Mouse (Mus musculus) heart, postnatal 0 days (tissue): ENCODE measurements at regions not wholly inside any gene's neighbourhood (a gene's known extent, or its start where the extent isn't known, plus 50 kb on each side); places are given as distances from the start of the nearest gene placed in this dataset.
A peak's percentile ranks its signal among the peaks of the same experiment; 100 is the strongest.
"Not testable (repeated sequence)": the region's sequence is repeated elsewhere in the genome, so short reads cannot be mapped to it uniquely, and the experiment has no call there.

Experiments
- ATAC-seq: fragments of 200-750 bp; cut with Nextera tagmentation; 2 replicates; pipeline ENCODE4 v1.8.0; 2017; ENCODE audit warnings: low read depth, moderate number of reproducible peaks, moderate library complexity; ENCODE audit not compliant: insufficient read depth
- DNase-seq: peaks from one replicate; pipeline ENCODE4 v3.0.0-alpha.2; 2016; ENCODE audit warnings: low spot score
- H3K27ac ChIP-seq: fragments of 300-500 bp; sonication (generic); 2 replicates; pipeline ENCODE4 v1.5.1; 2014; ENCODE audit warnings: low read depth, mild to moderate bottlenecking
- H3K27me3 ChIP-seq: fragments of 300-500 bp; sonication (generic); 2 replicates; pipeline ENCODE4 v1.6.1; 2014; ENCODE audit warnings: low read length, mixed read lengths; ENCODE audit not compliant: control insufficient read depth, insufficient read depth
- H3K36me3 ChIP-seq: fragments of 300-500 bp; sonication (generic); replicated peaks from 2 replicates; pipeline ENCODE4 v1.6.1; 2014; ENCODE audit warnings: low read length, mixed read lengths; ENCODE audit not compliant: control insufficient read depth, insufficient read depth
- H3K4me1 ChIP-seq: fragments of 300-500 bp; sonication (generic); 2 replicates; pipeline ENCODE4 v1.6.1; 2014; ENCODE audit warnings: antibody characterized with exemption; ENCODE audit not compliant: control insufficient read depth, insufficient read depth
- H3K4me2 ChIP-seq: fragments of 300-500 bp; sonication (generic); 2 replicates; pipeline ENCODE4 v1.6.1; 2014; ENCODE audit warnings: low read depth, mild to moderate bottlenecking, low read length, moderate library complexity
- H3K4me3 ChIP-seq: fragments of 300-500 bp; sonication (generic); 2 replicates; pipeline ENCODE4 v1.5.1; 2014; ENCODE audit warnings: low read depth, low read length
- H3K9ac ChIP-seq: fragments of 300-500 bp; sonication (generic); replicated peaks from 2 replicates; pipeline ENCODE4 v1.6.1; 2014; ENCODE audit warnings: low read depth, low read length, mixed read lengths
- H3K9me3 ChIP-seq: fragments of 300-500 bp; sonication (generic); replicated peaks from 2 replicates; pipeline ENCODE4 v1.6.1; 2016; ENCODE audit warnings: low read length; ENCODE audit not compliant: control insufficient read depth
- CTCF ChIP-seq: IDR thresholded peaks from 2 replicates; pipeline ENCODE4 v1.5.1; 2016; ENCODE audit warnings: antibody characterized with exemption, control low read depth, low read depth
- WGBS: fragments of 180-500 bp; shearing (Covaris S2); extraction: QIAGEN DNeasy Blood & Tissue Kit; methylation state at CpG from one replicate; pipeline ENCODE4 v1.1.7; 2014; 5-methylcytosine and 5-hydroxymethylcytosine counted together

DNA sequence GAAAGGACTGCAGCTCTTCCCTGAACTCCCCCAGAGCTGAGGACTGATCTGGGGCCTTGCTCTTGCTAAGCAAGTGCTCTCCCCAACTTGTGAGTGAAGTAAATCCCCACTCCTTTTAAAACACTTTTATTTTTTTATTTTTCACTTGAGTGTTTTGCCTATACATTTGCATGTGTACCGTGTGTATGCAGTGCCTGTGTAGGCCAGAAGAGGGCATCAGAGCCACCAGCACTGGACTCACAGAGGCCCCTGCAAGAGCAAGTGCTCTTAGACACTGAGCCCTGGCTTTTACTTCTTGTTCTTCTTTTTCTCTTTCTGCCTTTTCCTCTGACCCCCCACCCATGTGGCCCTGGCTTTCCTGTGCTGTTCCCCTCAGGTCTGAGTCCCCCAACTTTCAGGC is 56.2 kb upstream of the Slc2a12 start:
- ATAC-seq, DNase-seq, H3K27ac ChIP-seq, H3K36me3 ChIP-seq, H3K9ac ChIP-seq, H3K4me2 ChIP-seq, H3K27me3 ChIP-seq, H3K4me1 ChIP-seq, H3K4me3 ChIP-seq, H3K9me3 ChIP-seq: not testable (repeated sequence)
- 0 out of 2 replicates have a peak, but pooled peaks have one; percentile 7 for TF ChIP-seq CTCF
- 93% methylated on average over 1 of the region's 1 CpGs for WGBS

DNA sequence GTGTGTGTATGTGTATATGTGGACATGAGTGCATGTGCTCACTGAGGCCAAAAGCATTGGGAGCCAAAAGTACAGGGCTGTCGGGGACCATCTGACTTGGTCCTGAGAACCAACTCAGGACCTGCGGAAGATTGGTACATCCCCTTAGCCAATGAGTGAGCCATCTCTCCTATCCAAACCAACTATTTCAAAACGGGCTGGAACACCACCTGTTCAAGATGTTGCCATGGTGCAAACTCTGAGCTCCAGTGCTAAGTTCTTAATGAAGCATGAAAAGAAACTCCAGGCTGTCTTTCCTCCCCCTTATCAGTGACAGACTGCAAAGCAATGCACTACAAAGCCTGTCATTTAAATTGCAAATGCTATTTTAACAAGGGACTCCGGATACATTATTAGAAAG is 53.1 kb upstream of the Slc2a12 start:
- H3K4me2 ChIP-seq, H3K27me3 ChIP-seq, DNase-seq, H3K9me3 ChIP-seq, ATAC-seq, H3K9ac ChIP-seq, H3K4me1 ChIP-seq, H3K36me3 ChIP-seq, H3K27ac ChIP-seq, H3K4me3 ChIP-seq: not testable (repeated sequence)
- WGBS = 44% methylated on average over 4 of the region's 4 CpGs

DNA sequence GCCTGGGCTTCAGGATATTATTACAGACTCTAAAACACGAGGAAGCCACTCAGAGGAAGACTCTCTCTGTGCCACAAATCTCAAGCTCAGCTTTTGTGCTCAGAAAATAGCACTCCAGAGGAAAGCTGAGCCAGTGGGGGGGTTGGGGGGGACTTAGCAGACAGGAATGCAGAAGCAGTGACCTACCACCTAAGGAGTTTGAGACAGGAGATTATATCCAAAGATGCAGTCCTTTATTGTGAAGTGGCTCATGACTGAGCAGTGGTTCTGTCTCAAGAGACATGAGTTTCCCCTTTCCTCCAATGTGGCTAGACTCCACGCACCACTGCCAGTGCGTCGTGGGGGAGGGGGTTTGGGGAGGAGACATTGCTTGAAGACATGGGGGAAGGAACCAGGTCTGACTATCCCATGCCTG is 52.6 kb upstream of the Slc2a12 start:
- not testable (repeated sequence) for H3K4me1 ChIP-seq, ATAC-seq, H3K27ac ChIP-seq, H3K4me2 ChIP-seq, H3K27me3 ChIP-seq, H3K9me3 ChIP-seq, H3K36me3 ChIP-seq, DNase-seq, H3K4me3 ChIP-seq, H3K9ac ChIP-seq
- 48% methylated on average over 4 of the region's 4 CpGs for WGBS

DNA sequence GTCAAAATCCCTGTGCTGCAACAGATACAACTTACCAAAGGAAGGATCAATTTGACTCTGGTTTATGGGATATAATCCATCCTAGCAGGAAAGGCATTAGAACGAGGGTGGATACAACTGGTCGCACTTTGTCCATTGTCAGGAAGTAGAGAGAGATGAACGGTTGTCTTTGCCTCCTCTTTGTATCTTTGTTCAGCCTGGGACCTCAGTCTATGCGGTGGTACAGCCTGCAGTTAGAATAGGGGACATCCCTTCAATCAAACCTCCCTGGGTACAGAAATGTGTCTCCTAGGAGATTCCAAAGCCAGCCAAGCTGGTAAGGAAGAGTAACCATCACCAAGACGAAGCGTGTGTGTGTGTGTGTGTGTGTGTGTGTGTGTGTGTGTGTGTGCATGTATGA is 52.1 kb upstream of the Slc2a12 start:
- not testable (repeated sequence) for H3K4me3 ChIP-seq, H3K27ac ChIP-seq, H3K4me1 ChIP-seq, H3K9ac ChIP-seq, H3K9me3 ChIP-seq, DNase-seq, ATAC-seq, H3K27me3 ChIP-seq, H3K4me2 ChIP-seq, H3K36me3 ChIP-seq
- whole genome bisulfite sequencing = 83% methylated on average over 6 of the region's 6 CpGs
